ENCODE assay signal across 28 mouse cellular contexts in the genomic region with DNA sequence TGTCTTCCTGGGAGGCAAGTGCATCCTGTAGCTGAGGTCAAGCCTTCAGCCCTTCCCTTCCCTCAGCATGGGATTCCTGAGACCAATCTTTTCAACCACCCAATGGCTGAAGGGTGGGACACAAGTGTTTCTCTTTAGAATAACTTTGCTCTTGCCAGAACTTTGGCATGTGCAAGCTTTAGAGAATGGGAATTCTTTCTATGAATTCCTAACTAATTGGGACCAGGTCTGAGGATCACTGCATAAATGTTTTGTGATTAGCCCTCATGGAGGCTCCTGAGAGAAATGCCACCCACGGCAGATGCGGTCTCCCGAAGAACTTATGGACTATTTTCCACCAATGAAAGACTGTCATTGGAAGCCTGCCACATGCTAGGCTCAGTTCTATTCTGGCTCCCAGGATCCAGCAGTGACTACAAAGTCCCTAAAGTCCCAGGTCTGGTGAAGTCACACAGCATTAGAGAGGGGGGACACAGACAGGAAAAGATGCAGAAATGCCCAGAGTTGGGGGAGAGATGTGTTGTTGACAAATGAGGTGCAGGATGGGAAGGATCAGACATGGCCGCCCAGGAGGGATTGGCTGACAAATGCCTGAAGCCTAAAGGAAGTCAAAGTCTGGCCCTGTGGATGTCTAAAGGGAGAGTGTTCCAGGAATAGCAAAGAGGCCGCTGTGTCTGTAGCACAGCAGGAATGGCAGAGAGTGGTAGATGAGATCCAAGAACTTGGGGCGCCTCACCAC. TPM values are rescaled to one million over a fixed set of nuclear protein-coding genes. Genes with fewer than 3 reads are reported as not detected.
DNase-seq lines count a peak whose midpoint lies in the region; ATAC-seq lines count a peak whose summit lies in the region.
"Had no signal": no experiment of that assay in that cellular context is flagged by ENCODE, and none has a peak within 500 bp of the region (broad histone marks: within the 10 kb centered on the region; RNA-seq: fewer than 3 reads in every experiment).

No protein-coding gene starts in this region.

- H3K9me3 ChIP-seq in lung, embryonic 15.5 days = no peaks in the 10 kb centered on the region
- no peaks in the 10 kb centered on the region for H3K9me3 ChIP-seq in embryonic facial prominence, embryonic 13.5 days
- H3K9me3 ChIP-seq: forebrain, embryonic 10.5 days; forebrain, embryonic 15.5 days; kidney, embryonic 15.5 days; limb, embryonic 13.5 days; liver, embryonic 13.5 days; midbrain, embryonic 13.5 days had no signal

- DNase-seq in lung, postnatal 36 days = no peak
- peak; percentile 44 for DNase-seq in ZHBTc4 (ENCODE audit: low read depth, low spot score)
- DNase-seq in lung, postnatal 4 days = peak; percentile 34 to 59
- DNase-seq in urinary bladder, adult 2 months (ENCODE audit: low spot score) = no peak
- DNase-seq: adrenal gland, adult 8-10 months; B cell, adult 2 months; cerebellum, adult 8-10 months; cerebellum, postnatal 25 days; gastrocnemius, postnatal 25 days; heart, adult 11 months; heart, postnatal 4 days; kidney, adult 18-20 months; kidney, postnatal 25 days; liver, embryonic 13.5 days; retina, postnatal 1 day; right cerebral cortex, postnatal 14 days; thymus, postnatal 4 days had no signal

- H3K4me2 ChIP-seq in lung, embryonic 15.5 days = no peak overlapping the region
- no peak overlapping the region for H3K4me2 ChIP-seq in embryonic facial prominence, embryonic 13.5 days
- H3K4me2 ChIP-seq: forebrain, embryonic 15.5 days; heart, embryonic 11.5 days; kidney, embryonic 15.5 days; limb, embryonic 13.5 days; liver, embryonic 13.5 days; midbrain, embryonic 13.5 days had no signal

- ATAC-seq in lung, embryonic 15.5 days (ENCODE audit: borderline replicate concordance, extremely low read depth, low FRiP score, low TSS enrichment) = peak; percentile 76; the same call in 1 of the 2 replicates
- no peak for ATAC-seq in embryonic facial prominence, embryonic 13.5 days (ENCODE audit: insufficient number of reproducible peaks, insufficient read depth, low FRiP score, low TSS enrichment, low read depth)
- ATAC-seq: forebrain, embryonic 15.5 days; hindbrain, embryonic 16.5 days; midbrain, embryonic 13.5 days had no signal

- 56% methylated on average over 6 of the region's 6 CpGs for WGBS in lung, embryonic 15.5 days
- WGBS in embryonic facial prominence, embryonic 13.5 days = 55% methylated on average over 6 of the region's 6 CpGs

- H3K9ac ChIP-seq in lung, embryonic 15.5 days = no peak overlapping the region
- no peak overlapping the region for H3K9ac ChIP-seq in embryonic facial prominence, embryonic 13.5 days
- H3K9ac ChIP-seq: forebrain, embryonic 15.5 days; kidney, embryonic 15.5 days; limb, embryonic 13.5 days; liver, embryonic 13.5 days; midbrain, embryonic 13.5 days had no signal

- no peaks in the 10 kb centered on the region for H3K27me3 ChIP-seq in lung, embryonic 15.5 days
- H3K27me3 ChIP-seq in embryonic facial prominence, embryonic 13.5 days = no peaks in the 10 kb centered on the region
- H3K27me3 ChIP-seq: forebrain, embryonic 15.5 days; kidney, embryonic 15.5 days; limb, embryonic 13.5 days; midbrain, embryonic 13.5 days had no signal

- peak overlapping the region; percentile 38 for H3K27ac ChIP-seq in lung, embryonic 15.5 days
- peak overlapping the region; percentile 63; the same call in 1 of the 2 replicates for H3K27ac ChIP-seq in embryonic facial prominence, embryonic 13.5 days
- H3K27ac ChIP-seq: forebrain, embryonic 10.5 days; forebrain, embryonic 15.5 days; kidney, embryonic 15.5 days; left cerebral cortex, adult 2 months; limb, embryonic 13.5 days; liver, embryonic 13.5 days; macrophage; midbrain, embryonic 13.5 days had no signal

- peaks cover 19% of the 10 kb centered on the region; the same call in 1 of the 2 replicates for H3K4me1 ChIP-seq in lung, embryonic 15.5 days
- peaks cover 12% of the 10 kb centered on the region for H3K4me1 ChIP-seq in embryonic facial prominence, embryonic 13.5 days

- no peak overlapping the region for H3K4me3 ChIP-seq in lung, embryonic 15.5 days
- H3K4me3 ChIP-seq in embryonic facial prominence, embryonic 13.5 days = no peak overlapping the region
- H3K4me3 ChIP-seq: forebrain, embryonic 10.5 days; forebrain, embryonic 15.5 days; kidney, embryonic 15.5 days; left cerebral cortex, adult 2 months; limb, embryonic 13.5 days; liver, embryonic 13.5 days; midbrain, embryonic 13.5 days had no signal

- H3K36me3 ChIP-seq in lung, embryonic 15.5 days = no peaks in the 10 kb centered on the region
- no peaks in the 10 kb centered on the region for H3K36me3 ChIP-seq in embryonic facial prominence, embryonic 13.5 days
- H3K36me3 ChIP-seq: forebrain, embryonic 10.5 days; forebrain, embryonic 15.5 days; kidney, embryonic 15.5 days; limb, embryonic 13.5 days; liver, embryonic 13.5 days; midbrain, embryonic 13.5 days had no signal

RNA-seq across cellular contexts. Expression of gene Ripor2, which starts 44.9 kb away (rescaled TPM):
- 5.1 and 5.4 TPM in 2 replicates for polyA plus RNA-seq in lung, embryonic 15.5 days (2015; fragmentation: Nextera tagmentation; extraction: Ambion mirVana)
- polyA plus RNA-seq in embryonic facial prominence, embryonic 13.5 days (2015; fragmentation: Nextera tagmentation; extraction: Ambion mirVana) = 5.9 and 7.1 TPM in 2 replicates
- 1.4 and 1.5 TPM in 2 replicates for polyA plus RNA-seq in urinary bladder, adult 2 months (2012; rRNA removed)

Comparison
In these comparisons a context has a peak if more than half of its experiments do, and no peak if none do; other contexts are left out.
1. DNase-seq: peak in ZHBTc4 (single experiment) and lung, postnatal 4 days (2 of 2); none in lung, postnatal 36 days (single experiment) and urinary bladder, adult 2 months (single experiment).